Mouse (Mus musculus): ENCODE measurements around the gene Mpzl1.

GRCm38 (mm10) chr1:165601775-165602280 is 32.5 kb downstream of the Mpzl1 start:
- no peak for TF ChIP-seq CTCF (IDR thresholded peaks at IDR 0.05; ENCODE audit: low read depth)
- TF ChIP-seq EP300 (IDR thresholded peaks at IDR 0.05; ENCODE audit: low read depth): no peak

Data from liver, embryonic 14.5 days (tissue).